Mouse (Mus musculus) liver, adult 2 months (tissue): Measurements from ENCODE around the gene Mlx. TPM values are rescaled to one million over a fixed set of nuclear protein-coding genes. Genes with fewer than 3 reads are reported as not detected.
A peak's percentile ranks its signal among the peaks of the same experiment; 100 is the strongest.

Experiments
- DNase-seq: peaks from one replicate; pipeline ENCODE4 v3.0.0-alpha.2; 2011; ENCODE audit warnings: low read depth, low spot score; ENCODE audit errors: extremely low read depth
- H3K27ac ChIP-seq: fragments of 200-500 bp; replicated peaks from 2 replicates; pipeline ENCODE4 v1.5.1; 2012; ENCODE audit warnings: low read depth, mild to moderate bottlenecking, control low read depth, inconsistent platforms, low read length; ENCODE audit not compliant: insufficient read depth
- H3K27me3 ChIP-seq: fragments of 200-500 bp; 2 replicates; pipeline ENCODE4 v1.6.1; 2012; ENCODE audit warnings: mild to moderate bottlenecking, moderate library complexity, low read length, inconsistent platforms; ENCODE audit not compliant: control insufficient read depth, insufficient read depth
- H3K36me3 ChIP-seq: fragments of 200-500 bp; 2 replicates; pipeline ENCODE4 v1.6.1; 2012; ENCODE audit warnings: low read length, inconsistent platforms; ENCODE audit not compliant: control insufficient read depth, insufficient read depth
- H3K4me1 ChIP-seq: fragments of 200-500 bp; 2 replicates; pipeline ENCODE4 v1.6.1; 2011; ENCODE audit warnings: low read length; ENCODE audit not compliant: control insufficient read depth, insufficient read depth
- H3K4me3 ChIP-seq: fragments of 200-500 bp; 2 replicates; pipeline ENCODE4 v1.5.1; 2011; ENCODE audit warnings: low read depth, mild to moderate bottlenecking, control low read depth, low read length, moderate library complexity; ENCODE audit not compliant: insufficient read depth
- H3K79me2 ChIP-seq: fragments of 200-500 bp; 2 replicates; pipeline ENCODE4 v1.6.1; 2012; ENCODE audit warnings: inconsistent platforms, mild to moderate bottlenecking, low read length, moderate library complexity; ENCODE audit not compliant: control insufficient read depth, insufficient read depth
- H3K9ac ChIP-seq: fragments of 200-500 bp; 2 replicates; pipeline ENCODE4 v1.6.1; 2012; ENCODE audit warnings: low read depth, mild to moderate bottlenecking, control low read depth, inconsistent platforms, low read length
- CTCF ChIP-seq: fragments of 200-500 bp; IDR thresholded peaks from 2 replicates; pipeline ENCODE4 v1.5.1; 2011; ENCODE audit warnings: low read depth, low read length, control low read depth
- POLR2A ChIP-seq: fragments of 200-500 bp; IDR thresholded peaks from 2 replicates; pipeline ENCODE4 v1.6.1; 2011; ENCODE audit warnings: low read length, control low read depth; ENCODE audit not compliant: insufficient read depth; ENCODE audit errors: extremely low read depth
- WGBS: fragments of 180-500 bp; shearing (Covaris S2); methylation state at CpG from one replicate; pipeline ENCODE4 v1.1.7; 2018; 5-methylcytosine and 5-hydroxymethylcytosine counted together
- polyA plus RNA-seq: library from polyadenylated mRNA; depleted of rRNA; stranded (reverse); fragments of >200 nt; gene quantifications from 2 replicates; pipeline ENCODE4 v1.2.3, GENCODE M21; 2012; rRNA removed
- total RNA-seq: library from RNA; depleted of rRNA; stranded (reverse); fragments of >200 nt; gene quantifications from 2 replicates; pipeline ENCODE4 v1.2.3, GENCODE M21; 2014; rRNA removed

Gene Mlx
- total and polyA plus RNA-seq, 2 experiments: 33.5 to 34.8 TPM

DNA sequence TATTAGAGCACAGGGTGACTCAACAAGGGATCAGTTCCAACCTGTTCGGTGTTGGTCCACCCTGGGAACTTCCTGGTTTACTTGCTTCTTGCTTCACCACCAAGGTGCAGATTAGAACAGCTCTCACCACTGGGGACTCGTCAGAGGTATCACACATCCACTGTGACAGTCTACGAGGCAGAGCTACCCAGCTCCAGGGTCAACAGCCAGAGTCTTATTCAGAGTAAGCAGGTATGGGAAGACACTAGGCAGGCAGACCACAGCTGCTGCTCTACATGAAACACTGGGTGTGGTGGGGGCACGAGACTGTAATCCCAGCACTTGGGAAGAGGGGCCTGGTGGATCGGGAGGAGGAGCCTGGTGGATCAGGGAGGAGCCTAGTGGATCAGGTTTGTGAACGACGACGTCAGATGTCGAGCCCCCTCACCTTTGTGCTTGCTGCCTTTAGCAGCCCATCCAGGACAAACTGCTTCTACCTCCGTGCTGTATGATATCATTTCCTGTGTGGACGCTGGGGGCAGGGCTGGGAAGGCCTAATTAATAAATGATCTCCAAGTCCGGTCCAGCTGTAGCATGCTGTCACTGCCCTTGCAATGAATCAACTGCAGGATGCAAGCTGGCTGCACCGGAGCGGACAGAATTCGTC lies 51.6 kb downstream of the Mlx start:
- TF ChIP-seq POLR2A (no peak), CTCF (no peak)
- Histone ChIP-seq H3K27me3 (no peaks in the 10 kb centered on the region), H3K4me1 (peaks cover 15% of the 10 kb centered on the region), H3K27ac (no peak overlapping the region), H3K9ac (no peak overlapping the region), H3K79me2 (no peaks in the 10 kb centered on the region), H3K4me3 (no peak overlapping the region), H3K36me3 (no peaks in the 10 kb centered on the region)
- DNase-seq: no peak
- WGBS: 45% methylated on average over 15 of the region's 15 CpGs

DNA sequence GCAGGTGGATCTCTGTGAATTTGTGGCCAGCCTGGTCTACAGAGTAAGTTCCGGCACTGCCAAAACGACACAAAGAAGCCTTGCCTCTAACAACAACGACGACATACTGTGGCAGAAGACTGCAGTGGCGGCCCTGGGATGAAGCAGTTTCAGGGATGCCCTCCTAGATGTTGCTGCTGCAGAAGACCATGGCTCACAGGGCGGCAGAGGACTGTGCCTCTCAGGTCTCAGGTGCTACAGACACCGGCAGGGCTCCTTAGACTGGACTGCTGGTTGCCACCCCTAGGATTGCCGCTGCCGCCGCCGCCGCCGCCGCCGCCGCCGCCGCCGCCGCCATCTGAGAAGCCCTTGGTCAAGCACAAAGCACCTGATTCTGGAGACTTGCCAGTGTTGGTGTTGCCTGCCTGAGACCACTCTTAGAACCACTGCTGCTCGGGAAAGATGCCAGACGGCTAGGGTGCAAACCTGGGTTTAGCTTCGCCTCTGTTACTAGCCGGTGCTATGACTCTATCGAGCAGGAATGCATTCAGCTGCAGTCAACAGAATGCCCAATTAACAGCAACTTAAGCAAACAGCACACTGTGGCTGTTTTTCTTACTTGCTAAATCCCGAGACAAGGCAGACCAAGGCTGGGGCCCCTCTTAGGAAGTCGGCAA lies 53.2 kb downstream of the Mlx start:
- H3K9ac ChIP-seq: peak overlapping the region; percentile 81
- WGBS: 24% methylated on average over 27 of the region's 27 CpGs

DNA sequence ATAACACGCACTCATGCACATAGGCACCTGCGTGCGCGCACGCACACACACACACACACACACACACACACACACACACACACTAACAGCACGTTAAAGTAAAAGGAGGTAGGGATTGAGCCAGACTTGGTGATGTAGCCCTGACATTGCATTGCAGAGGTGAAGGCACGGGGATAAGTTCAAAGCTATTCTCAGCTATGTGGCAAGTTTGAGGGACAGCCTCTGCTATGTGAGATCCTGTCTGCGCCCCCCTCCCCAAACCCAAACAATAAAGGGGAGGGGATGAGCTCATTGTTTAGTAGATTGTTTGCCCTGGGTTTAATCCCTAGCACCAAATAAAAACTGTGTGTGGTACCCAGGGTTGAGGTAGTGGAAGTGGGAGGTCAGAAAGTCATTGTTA lies 54.0 kb downstream of the Mlx start:
- no peak overlapping the region for H3K27ac ChIP-seq
- H3K36me3 ChIP-seq: no peaks in the 10 kb centered on the region
- no peak for DNase-seq
- H3K4me3 ChIP-seq: no peak overlapping the region
- WGBS: 84% methylated on average over 8 of the region's 8 CpGs
- no peaks in the 10 kb centered on the region for H3K79me2 ChIP-seq
- no peaks in the 10 kb centered on the region for H3K27me3 ChIP-seq
- TF ChIP-seq CTCF (no peak), POLR2A (no peak)
- no peak overlapping the region for H3K9ac ChIP-seq
- peaks cover 8% of the 10 kb centered on the region; the same call in 1 of the 2 replicates for H3K4me1 ChIP-seq

More for the DNA sequence above, 53.2 kb downstream of the Mlx start:
- Histone ChIP-seq H3K27ac (no peak overlapping the region), H3K79me2 (no peaks in the 10 kb centered on the region), H3K36me3 (no peaks in the 10 kb centered on the region), H3K27me3 (no peaks in the 10 kb centered on the region), H3K4me3 (peak overlapping the region; percentile 45), H3K4me1 (peaks cover 8% of the 10 kb centered on the region; the same call in 1 of the 2 replicates)
- no peak for DNase-seq
- no peak for TF ChIP-seq CTCF
- TF ChIP-seq POLR2A: no peak

Other genes starting within 250 kb of the Mlx start
- 31.8 and 33.0 TPM in 2 replicates for gene Stat5b, start 236.6 kb upstream of the Mlx start, total RNA-seq
- gene Stat5b, start 236.6 kb upstream of the Mlx start, polyA plus RNA-seq: 32.0 and 35.2 TPM in 2 replicates
- 6.9 and 7.8 TPM in 2 replicates for gene Stat5a, start 227.9 kb upstream of the Mlx start, total RNA-seq
- 15.0 and 18.0 TPM in 2 replicates for gene Stat5a, start 227.9 kb upstream of the Mlx start, polyA plus RNA-seq
- 58.5 and 76.4 TPM in 2 replicates for gene Stat3, start 147.7 kb upstream of the Mlx start, total RNA-seq
- gene Stat3, start 147.7 kb upstream of the Mlx start, polyA plus RNA-seq: 48.7 and 60.4 TPM in 2 replicates
- gene Cavin1, start 116.4 kb upstream of the Mlx start, total RNA-seq: 3.8 and 4.1 TPM in 2 replicates
- gene Cavin1, start 116.4 kb upstream of the Mlx start, polyA plus RNA-seq: 3.9 and 4.0 TPM in 2 replicates
- gene Atp6v0a1, start 77.8 kb upstream of the Mlx start, total RNA-seq: 21.5 and 26.8 TPM in 2 replicates
- gene Atp6v0a1, start 77.8 kb upstream of the Mlx start, polyA plus RNA-seq: 37.7 and 39.2 TPM in 2 replicates
- gene Naglu, start 17.3 kb upstream of the Mlx start, total RNA-seq: 22.1 and 23.6 TPM in 2 replicates
- 33.8 and 38.8 TPM in 2 replicates for gene Naglu, start 17.3 kb upstream of the Mlx start, polyA plus RNA-seq
- gene Hsd17b1, start 8.9 kb upstream of the Mlx start, total RNA-seq: 0.27 and 0.37 TPM in 2 replicates
- 0.12 and 0.37 TPM in 2 replicates for gene Hsd17b1, start 8.9 kb upstream of the Mlx start, polyA plus RNA-seq
- 84.0 and 89.9 TPM in 2 replicates for gene Coasy, start 4.7 kb upstream of the Mlx start, total RNA-seq
- 182 and 194 TPM in 2 replicates for gene Coasy, start 4.7 kb upstream of the Mlx start, polyA plus RNA-seq
- gene Psmc3ip, start 8.2 kb downstream of the Mlx start, total RNA-seq: 0.55 and 0.67 TPM in 2 replicates
- gene Psmc3ip, start 8.2 kb downstream of the Mlx start, polyA plus RNA-seq: 0.20 and 0.39 TPM in 2 replicates
- 46.2 and 46.3 TPM in 2 replicates for gene Retreg3, start 32.6 kb downstream of the Mlx start, total RNA-seq
- gene Retreg3, start 32.6 kb downstream of the Mlx start, polyA plus RNA-seq: 61.2 and 61.5 TPM in 2 replicates
- 7.6 and 9.2 TPM in 2 replicates for gene Tubg1, start 32.7 kb downstream of the Mlx start, total RNA-seq
- gene Tubg1, start 32.7 kb downstream of the Mlx start, polyA plus RNA-seq: 11.9 and 17.6 TPM in 2 replicates
- gene Tubg2, start 68.6 kb downstream of the Mlx start, total RNA-seq: not detected in 2 replicates
- 0.10 and 0.17 TPM in 2 replicates for gene Tubg2, start 68.6 kb downstream of the Mlx start, polyA plus RNA-seq
- 0.40 and 0.46 TPM in 2 replicates for gene Cntnap1, start 83.2 kb downstream of the Mlx start, total RNA-seq
- gene Cntnap1, start 83.2 kb downstream of the Mlx start, polyA plus RNA-seq: 0.87 and 0.88 TPM in 2 replicates
- gene Plekhh3, start 84.1 kb downstream of the Mlx start, total RNA-seq: 3.9 and 4.0 TPM in 2 replicates
- 10.5 and 11.5 TPM in 2 replicates for gene Plekhh3, start 84.1 kb downstream of the Mlx start, polyA plus RNA-seq
- gene Ccr10, start 88.2 kb downstream of the Mlx start, total RNA-seq: 0.13 TPM in 1 of 2 replicates, not detected in the other
- gene Ccr10, start 88.2 kb downstream of the Mlx start, polyA plus RNA-seq: 0.05 and 0.13 TPM in 2 replicates
- gene Ezh1, start 139.2 kb downstream of the Mlx start, total RNA-seq: 10.5 and 10.8 TPM in 2 replicates
- 7.5 and 9.2 TPM in 2 replicates for gene Ezh1, start 139.2 kb downstream of the Mlx start, polyA plus RNA-seq
- gene Ramp2, start 158.8 kb downstream of the Mlx start, total RNA-seq: 4.9 and 6.6 TPM in 2 replicates
- 16.4 and 22.5 TPM in 2 replicates for gene Ramp2, start 158.8 kb downstream of the Mlx start, polyA plus RNA-seq
- 35.6 and 43.8 TPM in 2 replicates for gene Vps25, start 166.4 kb downstream of the Mlx start, total RNA-seq
- 109 and 122 TPM in 2 replicates for gene Vps25, start 166.4 kb downstream of the Mlx start, polyA plus RNA-seq
- gene Wnk4, start 173.3 kb downstream of the Mlx start, total RNA-seq: 0.37 and 0.40 TPM in 2 replicates
- gene Wnk4, start 173.3 kb downstream of the Mlx start, polyA plus RNA-seq: 0.32 and 1.1 TPM in 2 replicates
- not detected in 2 replicates for gene Cntd1, start 191.7 kb downstream of the Mlx start, total RNA-seq
- gene Cntd1, start 191.7 kb downstream of the Mlx start, polyA plus RNA-seq: not detected in 2 replicates
- 74.7 and 96.8 TPM in 2 replicates for gene Coa3, start 191.8 kb downstream of the Mlx start, total RNA-seq
- 289 and 376 TPM in 2 replicates for gene Coa3, start 191.8 kb downstream of the Mlx start, polyA plus RNA-seq
- 43.8 and 57.8 TPM in 2 replicates for gene Becn1, start 215.0 kb downstream of the Mlx start, total RNA-seq
- gene Becn1, start 215.0 kb downstream of the Mlx start, polyA plus RNA-seq: 43.1 and 50.8 TPM in 2 replicates
- gene Psme3, start 228.9 kb downstream of the Mlx start, total RNA-seq: 15.8 and 16.8 TPM in 2 replicates
- gene Psme3, start 228.9 kb downstream of the Mlx start, polyA plus RNA-seq: 34.5 and 37.9 TPM in 2 replicates
- gene Aoc2, start 237.8 kb downstream of the Mlx start, total RNA-seq: 0.40 and 0.46 TPM in 2 replicates
- gene Aoc2, start 237.8 kb downstream of the Mlx start, polyA plus RNA-seq: 0.91 and 1.7 TPM in 2 replicates
- 0.13 and 0.18 TPM in 2 replicates for gene Aoc3, start 243.3 kb downstream of the Mlx start, total RNA-seq
- gene Aoc3, start 243.3 kb downstream of the Mlx start, polyA plus RNA-seq: 0.05 and 0.16 TPM in 2 replicates